Comparison of ENCODE assay signal across 9 mouse cellular contexts in genomic region chr14:50062733-50063104, GRCm38 (mm10). TPM values are rescaled to one million over a fixed set of nuclear protein-coding genes. Genes with fewer than 3 reads are reported as not detected.
A peak's percentile ranks its signal among the peaks of the same experiment; 100 is the strongest.
DNase-seq lines count a peak whose midpoint lies in the region; ATAC-seq and TF ChIP-seq lines count a peak whose summit lies in the region.
"Had no signal": no experiment of that assay in that cellular context is flagged by ENCODE, and none has a peak within 500 bp of the region (broad histone marks: within the 10 kb centered on the region; RNA-seq: fewer than 3 reads in every experiment).

No protein-coding gene starts in this region.

- no peak overlapping the region; the same call in 1 of the 2 replicates for H3K9ac ChIP-seq in neural tube, embryonic 11.5 days (ENCODE audit: low read length)
- H3K9ac ChIP-seq in limb, embryonic 14.5 days (ENCODE audit: low read depth, low read length, severe bottlenecking) = peak overlapping the region; percentile 72; the same call in 1 of the 2 replicates
- H3K9ac ChIP-seq in stomach, embryonic 14.5 days (replicated peaks; ENCODE audit: low read depth, low read length) = peak overlapping the region; percentile 52; the same call in 1 of the 2 replicates

- no peaks in the 10 kb centered on the region for H3K9me3 ChIP-seq in neural tube, embryonic 11.5 days (ENCODE audit: control insufficient read depth, low read length)
- H3K9me3 ChIP-seq in limb, embryonic 14.5 days (ENCODE audit: control insufficient read depth, low read length) = no peaks in the 10 kb centered on the region
- H3K9me3 ChIP-seq in stomach, embryonic 14.5 days (ENCODE audit: control insufficient read depth, low read depth, low read length) = no peaks in the 10 kb centered on the region

- no peak overlapping the region for H3K27ac ChIP-seq in neural tube, embryonic 11.5 days (ENCODE audit: low read depth, low read length)
- H3K27ac ChIP-seq in limb, embryonic 14.5 days (replicated peaks; ENCODE audit: low read depth, low read length) = peak overlapping the region; percentile 92
- peak overlapping the region; percentile 88 for H3K27ac ChIP-seq in stomach, embryonic 14.5 days (ENCODE audit: low read length)
- H3K27ac ChIP-seq: macrophage had no signal

- H3K4me2 ChIP-seq in neural tube, embryonic 11.5 days (ENCODE audit: low read depth) = peak overlapping the region; percentile 58
- H3K4me2 ChIP-seq in limb, embryonic 14.5 days (replicated peaks; ENCODE audit: low read depth, low read length, severe bottlenecking) = peak overlapping the region; percentile 70
- H3K4me2 ChIP-seq in stomach, embryonic 14.5 days (replicated peaks; ENCODE audit: low read depth, low read length) = peak overlapping the region; percentile 49

- WGBS in neural tube, embryonic 11.5 days = 2% methylated on average over 4 of the region's 4 CpGs
- 1% methylated on average over 4 of the region's 4 CpGs for WGBS in limb, embryonic 14.5 days
- 2% methylated on average over 4 of the region's 4 CpGs for WGBS in stomach, embryonic 14.5 days

- no peaks in the 10 kb centered on the region for H3K4me1 ChIP-seq in neural tube, embryonic 11.5 days (ENCODE audit: control insufficient read depth, insufficient read depth, low read length)
- no peaks in the 10 kb centered on the region for H3K4me1 ChIP-seq in limb, embryonic 14.5 days (ENCODE audit: control insufficient read depth, insufficient read depth, low read length)
- H3K4me1 ChIP-seq in stomach, embryonic 14.5 days (ENCODE audit: control insufficient read depth, insufficient read depth, low read length) = no peaks in the 10 kb centered on the region

- H3K4me3 ChIP-seq in neural tube, embryonic 11.5 days (ENCODE audit: low read depth, low read length) = peak overlapping the region; percentile 71
- H3K4me3 ChIP-seq in limb, embryonic 14.5 days (replicated peaks; ENCODE audit: low read length) = peak overlapping the region; percentile 70
- H3K4me3 ChIP-seq in stomach, embryonic 14.5 days (ENCODE audit: low read depth, low read length) = peak overlapping the region; percentile 67

- peak; percentile 60; the same call in 1 of the 2 replicates for ATAC-seq in cerebellum, adult (ENCODE audit: insufficient number of reproducible peaks, low FRiP score, low TSS enrichment)
- ATAC-seq in neural tube, embryonic 11.5 days (ENCODE audit: insufficient read depth, low FRiP score, low TSS enrichment) = peak; percentile 31
- ATAC-seq in limb, embryonic 14.5 days (ENCODE audit: low FRiP score, low read depth) = peak; percentile 58
- no peak for ATAC-seq in stomach, embryonic 14.5 days (ENCODE audit: insufficient number of reproducible peaks, insufficient read depth, low FRiP score, low read depth)

- DNase-seq in cerebellum, postnatal 25 days = no peak
- DNase-seq in neural tube, embryonic 11.5 days (ENCODE audit: low spot score) = no peak
- no peak for DNase-seq in neural tube, embryonic 10.5 days (ENCODE audit: extremely low spot score, low spot score)
- DNase-seq in limb, embryonic 14.5 days (ENCODE audit: low spot score) = no peak
- DNase-seq in urinary bladder, postnatal 4 days (ENCODE audit: low spot score in 2 of 2) = no peak
- DNase-seq in kidney, postnatal 36 days = no peak

- no peak for TF ChIP-seq POLR2A in limb, embryonic 14.5 days (IDR thresholded peaks at IDR 0.05; ENCODE audit: borderline replicate concordance, extremely low read depth, insufficient read depth, insufficient read length)

- H3K27me3 ChIP-seq in neural tube, embryonic 11.5 days (ENCODE audit: control insufficient read depth, insufficient read depth, low read length) = no peaks in the 10 kb centered on the region
- H3K27me3 ChIP-seq in limb, embryonic 14.5 days (ENCODE audit: control insufficient read depth, insufficient read depth, low read length) = no peaks in the 10 kb centered on the region
- no peaks in the 10 kb centered on the region for H3K27me3 ChIP-seq in stomach, embryonic 14.5 days (ENCODE audit: control insufficient read depth, insufficient read depth, low read length)

- H3K36me3 ChIP-seq in neural tube, embryonic 11.5 days (ENCODE audit: control insufficient read depth, insufficient read depth, low read length) = no peaks in the 10 kb centered on the region
- H3K36me3 ChIP-seq in limb, embryonic 14.5 days (ENCODE audit: control insufficient read depth, insufficient read depth, low read length) = no peaks in the 10 kb centered on the region
- H3K36me3 ChIP-seq in stomach, embryonic 14.5 days (ENCODE audit: control insufficient read depth, insufficient read depth, low read length) = no peaks in the 10 kb centered on the region

RNA-seq across cellular contexts. Expression of gene Olfr725, which starts 22.5 kb away (rescaled TPM):
- not detected in 2 replicates for polyA plus RNA-seq in neural tube, embryonic 11.5 days (2014; fragmentation: Nextera tagmentation; extraction: Ambion mirVana)
- polyA plus RNA-seq in limb, embryonic 14.5 days (2012; rRNA removed) = not detected in 2 replicates
- polyA plus RNA-seq in limb, embryonic 14.5 days (2014; fragmentation: Nextera tagmentation; extraction: Ambion mirVana) = not detected in 2 replicates
- polyA plus RNA-seq in stomach, embryonic 14.5 days (2014; fragmentation: Nextera tagmentation; extraction: Ambion mirVana) = not detected in 2 replicates
- polyA plus RNA-seq: macrophage had no signal

RNA-seq across cellular contexts. Expression of gene Olfr726, which starts 28.0 kb away (rescaled TPM):
- not detected in 2 replicates for polyA plus RNA-seq in neural tube, embryonic 11.5 days (2014; fragmentation: Nextera tagmentation; extraction: Ambion mirVana)
- not detected in 2 replicates for polyA plus RNA-seq in limb, embryonic 14.5 days (2012; rRNA removed)
- polyA plus RNA-seq in limb, embryonic 14.5 days (2014; fragmentation: Nextera tagmentation; extraction: Ambion mirVana) = not detected in 2 replicates
- polyA plus RNA-seq in stomach, embryonic 14.5 days (2014; fragmentation: Nextera tagmentation; extraction: Ambion mirVana) = not detected in 2 replicates
- polyA plus RNA-seq: macrophage had no signal
